Mouse (Mus musculus) limb, embryonic 14.5 days (tissue): ENCODE data around the gene Prkar2b. TPM values are rescaled to one million over a fixed set of nuclear protein-coding genes. Genes with fewer than 3 reads are reported as not detected.

Experiments used
- ATAC-seq: fragments of 200-750 bp; cut with Nextera tagmentation; 2 replicates; pipeline ENCODE4 v1.8.0; 2017; ENCODE audit warnings: low read depth, moderate number of reproducible peaks, moderate TSS enrichment; ENCODE audit not compliant: low FRiP score
- DNase-seq: peaks from one replicate; pipeline ENCODE4 v3.0.0-alpha.2; 2015; ENCODE audit warnings: low spot score
- H3K27ac ChIP-seq: fragments of 300-500 bp; sonication (generic); replicated peaks from 2 replicates; pipeline ENCODE4 v1.5.1; 2014; ENCODE audit warnings: low read depth, mild to moderate bottlenecking, low read length, moderate library complexity, mixed read lengths
- H3K27me3 ChIP-seq: fragments of 300-500 bp; sonication (generic); 2 replicates; pipeline ENCODE4 v1.6.1; 2014; ENCODE audit warnings: low read length, mixed read lengths; ENCODE audit not compliant: control insufficient read depth, insufficient read depth
- H3K36me3 ChIP-seq: fragments of 300-500 bp; sonication (generic); 2 replicates; pipeline ENCODE4 v1.6.1; 2014; ENCODE audit warnings: mild to moderate bottlenecking, low read length, moderate library complexity, mixed read lengths; ENCODE audit not compliant: control insufficient read depth, insufficient read depth
- H3K4me1 ChIP-seq: fragments of 300-500 bp; sonication (generic); 2 replicates; pipeline ENCODE4 v1.6.1; 2014; ENCODE audit warnings: antibody characterized with exemption, low read length, mixed read lengths; ENCODE audit not compliant: control insufficient read depth, insufficient read depth
- H3K4me2 ChIP-seq: fragments of 300-500 bp; sonication (generic); replicated peaks from 2 replicates; pipeline ENCODE4 v1.6.1; 2014; ENCODE audit warnings: low read depth, mild to moderate bottlenecking, low read length, moderate library complexity; ENCODE audit not compliant: severe bottlenecking
- H3K4me3 ChIP-seq: fragments of 300-500 bp; sonication (generic); replicated peaks from 2 replicates; pipeline ENCODE4 v1.5.1; 2014; ENCODE audit warnings: low read length
- H3K9ac ChIP-seq: fragments of 300-500 bp; sonication (generic); 2 replicates; pipeline ENCODE4 v1.6.1; 2014; ENCODE audit warnings: mild to moderate bottlenecking, low read depth, low read length, moderate library complexity; ENCODE audit not compliant: severe bottlenecking
- H3K9me3 ChIP-seq: fragments of 300-500 bp; sonication (generic); 2 replicates; pipeline ENCODE4 v1.6.1; 2016; ENCODE audit warnings: low read length; ENCODE audit not compliant: control insufficient read depth
- POLR2A ChIP-seq: fragments of 200-500 bp; IDR thresholded peaks from 2 replicates; pipeline ENCODE4 v1.8.0; 2012; ENCODE audit warnings: inconsistent platforms, mild to moderate bottlenecking, moderate library complexity, borderline replicate concordance; ENCODE audit not compliant: insufficient read depth, insufficient read length; ENCODE audit errors: extremely low read depth
- WGBS: fragments of 180-500 bp; shearing (Covaris S2); extraction: QIAGEN DNeasy Blood & Tissue Kit; methylation state at CpG from one replicate; pipeline ENCODE4 v1.1.7; 2014; 5-methylcytosine and 5-hydroxymethylcytosine counted together
- polyA plus RNA-seq, 2 experiments: library from polyadenylated mRNA; depleted of rRNA in 1 of 2; stranded (reverse) in 1 of 2; unstranded in 1 of 2; fragments of >200 nt; fragmentation: Nextera tagmentation in 1 of 2; extraction: Ambion mirVana in 1 of 2; gene quantifications; 2 replicates each; pipeline versions ENCODE4 v1.2.1 to v1.2.3; 2012 to 2014

The Prkar2b gene
- polyA plus RNA-seq, 2 experiments: 12.2 to 23.9 TPM

DNA sequence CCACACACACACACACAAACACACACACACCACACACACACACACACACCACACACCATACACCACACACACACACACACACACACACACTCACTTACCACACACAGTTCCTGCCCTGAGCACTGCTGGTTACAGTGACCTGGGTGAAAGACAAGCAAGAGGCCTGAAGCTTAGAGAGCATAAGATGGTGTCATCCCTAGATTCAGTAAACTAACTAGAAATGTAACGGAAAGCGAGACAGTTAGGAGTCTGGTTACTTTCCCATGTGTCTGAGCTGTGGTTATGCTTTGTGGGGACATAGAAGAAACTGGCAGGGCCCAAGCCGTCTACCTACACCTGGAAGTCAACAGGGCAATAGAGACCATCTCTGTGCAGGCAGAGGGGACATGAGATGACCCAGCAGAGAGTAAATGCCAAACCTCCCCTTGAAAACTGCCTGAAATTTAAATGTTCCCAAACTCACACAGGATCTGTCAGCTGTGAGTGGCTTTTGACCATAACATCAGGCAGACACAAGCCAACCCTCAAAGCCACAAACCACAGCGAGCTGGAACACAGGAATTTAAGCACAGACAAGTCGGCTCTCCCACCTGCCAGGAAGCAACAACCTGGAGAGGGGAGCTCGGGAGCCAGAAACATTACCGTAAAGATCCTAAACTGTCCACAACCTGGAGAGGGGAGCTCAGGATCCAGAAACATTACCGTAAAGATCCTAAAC lies 51.7 kb downstream of the Prkar2b start:
- Histone ChIP-seq H3K4me1 (no peaks in the 10 kb centered on the region), H3K27me3 (no peaks in the 10 kb centered on the region), H3K36me3 (no peaks in the 10 kb centered on the region), H3K9me3 (no peaks in the 10 kb centered on the region), H3K27ac (no peak overlapping the region), H3K9ac (no peak overlapping the region), H3K4me3 (no peak overlapping the region), H3K4me2 (no peak overlapping the region)
- no peak for TF ChIP-seq POLR2A
- 15% methylated on average over 8 of the region's 8 CpGs for WGBS
- DNase-seq (no peak), ATAC-seq (no peak)

DNA sequence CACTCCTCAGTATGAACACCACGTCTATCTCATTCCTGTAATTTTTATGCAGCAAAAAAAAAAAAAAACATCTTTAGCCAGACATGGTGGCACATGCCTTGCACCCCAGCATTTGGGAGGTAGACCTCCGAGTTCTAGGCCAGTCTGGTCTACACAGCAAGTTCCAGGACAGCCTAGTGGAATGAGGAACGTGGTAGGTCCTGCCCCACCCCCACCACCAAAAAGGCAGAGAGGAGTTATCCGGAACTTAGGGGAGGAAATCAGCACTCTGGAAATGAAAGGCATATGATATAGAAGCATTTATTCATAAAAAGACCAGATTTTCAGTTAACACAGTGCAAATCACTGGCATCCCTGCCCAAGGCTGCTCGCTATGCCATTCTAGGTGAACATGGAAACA lies 52.4 kb downstream of the Prkar2b start:
- 71% methylated on average over 5 of the region's 5 CpGs for WGBS

GRCm38 (mm10) chr12:32007646-32008045 lies 53.5 kb downstream of the Prkar2b start:
- Histone ChIP-seq H3K9me3 (no peaks in the 10 kb centered on the region), H3K27me3 (no peaks in the 10 kb centered on the region), H3K27ac (no peak overlapping the region), H3K9ac (no peak overlapping the region), H3K4me2 (no peak overlapping the region), H3K4me3 (no peak overlapping the region), H3K36me3 (no peaks in the 10 kb centered on the region), H3K4me1 (no peaks in the 10 kb centered on the region)
- ATAC-seq: no peak
- TF ChIP-seq POLR2A: no peak
- 82% methylated on average over 4 of the region's 4 CpGs for WGBS
- DNase-seq: no peak

More for the DNA sequence above, 52.4 kb downstream of the Prkar2b start:
- H3K27ac ChIP-seq: no peak overlapping the region
- ATAC-seq (no peak), DNase-seq (no peak)
- no peaks in the 10 kb centered on the region for H3K4me1 ChIP-seq
- H3K4me3 ChIP-seq: no peak overlapping the region
- H3K9me3 ChIP-seq: no peaks in the 10 kb centered on the region
- no peak for TF ChIP-seq POLR2A
- no peak overlapping the region for H3K9ac ChIP-seq
- no peak overlapping the region for H3K4me2 ChIP-seq
- no peaks in the 10 kb centered on the region for H3K27me3 ChIP-seq
- H3K36me3 ChIP-seq: no peaks in the 10 kb centered on the region

DNA sequence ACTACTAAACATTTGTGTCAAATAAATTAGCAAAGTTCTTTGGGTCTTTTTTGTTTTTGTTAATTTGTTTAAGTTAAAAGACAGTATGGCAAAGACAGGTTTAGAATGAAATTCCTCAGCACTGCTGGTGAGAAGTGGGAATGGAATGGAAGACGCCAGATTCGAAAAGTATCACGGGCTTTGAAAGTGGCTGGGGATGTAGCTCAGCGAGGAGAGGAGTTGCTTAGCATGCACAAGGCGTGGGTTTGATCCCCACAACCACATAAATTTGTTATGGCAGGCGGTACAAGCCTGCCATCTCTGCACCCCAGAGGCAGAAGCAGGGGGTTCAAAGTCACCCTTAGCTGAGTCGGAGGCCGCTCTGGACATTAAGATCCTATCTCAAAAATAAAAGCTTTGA lies 54.1 kb downstream of the Prkar2b start:
- Histone ChIP-seq H3K27ac (no peak overlapping the region), H3K4me3 (no peak overlapping the region), H3K9me3 (no peaks in the 10 kb centered on the region), H3K4me2 (no peak overlapping the region), H3K36me3 (no peaks in the 10 kb centered on the region), H3K27me3 (no peaks in the 10 kb centered on the region), H3K4me1 (no peaks in the 10 kb centered on the region), H3K9ac (no peak overlapping the region)
- no peak for DNase-seq
- ATAC-seq: no peak
- TF ChIP-seq POLR2A: no peak
- WGBS: 91% methylated on average over 8 of the region's 8 CpGs

GRCm38 (mm10) chr12:32006391-32006929 lies 54.6 kb downstream of the Prkar2b start:
- H3K9me3 ChIP-seq: no peaks in the 10 kb centered on the region
- no peak overlapping the region for H3K4me2 ChIP-seq
- H3K4me1 ChIP-seq: no peaks in the 10 kb centered on the region
- ATAC-seq: no peak
- H3K9ac ChIP-seq: no peak overlapping the region
- H3K4me3 ChIP-seq: no peak overlapping the region
- H3K27me3 ChIP-seq: no peaks in the 10 kb centered on the region
- no peak for DNase-seq
- TF ChIP-seq POLR2A: no peak
- 89% methylated on average over 10 of the region's 10 CpGs for WGBS
- no peaks in the 10 kb centered on the region for H3K36me3 ChIP-seq
- H3K27ac ChIP-seq: no peak overlapping the region

- no peak overlapping the region for H3K4me2 ChIP-seq
- H3K9ac ChIP-seq: no peak overlapping the region
- H3K9me3 ChIP-seq: no peaks in the 10 kb centered on the region
- H3K36me3 ChIP-seq: no peaks in the 10 kb centered on the region
- H3K4me1 ChIP-seq: no peaks in the 10 kb centered on the region
- ATAC-seq (no peak), DNase-seq (no peak)
- 84% methylated on average over 7 of the region's 7 CpGs for WGBS
- H3K27ac ChIP-seq: no peak overlapping the region
- no peaks in the 10 kb centered on the region for H3K27me3 ChIP-seq
- no peak overlapping the region for H3K4me3 ChIP-seq
- no peak for TF ChIP-seq POLR2A
Measured at GRCm38 (mm10) chr12:32000464-32000863, 60.6 kb downstream of the Prkar2b start.
